Mouse (Mus musculus) G1E (cell line): ENCODE data around the gene Rnf151. TPM values are rescaled to one million over a fixed set of nuclear protein-coding genes. Genes with fewer than 3 reads are reported as not detected.

ENCODE experiments used
- ATAC-seq: 2 replicates; pipeline ENCODE4 v1.8.0; 2016; ENCODE audit warnings: mild to moderate bottlenecking; ENCODE audit not compliant: insufficient number of reproducible peaks, poor library complexity, low FRiP score, severe bottlenecking; ENCODE audit errors: extremely low read depth
- DNase-seq: peaks from one replicate; pipeline ENCODE4 v3.0.0; 2012; ENCODE audit warnings: low spot score
- H3K27me3 ChIP-seq: 2 replicates; pipeline ENCODE4 v1.6.1; 2012; ENCODE audit warnings: mild to moderate bottlenecking, low read length, inconsistent platforms; ENCODE audit not compliant: insufficient read depth
- H3K36me3 ChIP-seq: replicated peaks from 2 replicates; pipeline ENCODE3; 2012; ENCODE audit warnings: mild to moderate bottlenecking, inconsistent platforms
- H3K4me1 ChIP-seq: 2 replicates; pipeline ENCODE4 v1.6.1; 2012; ENCODE audit warnings: low read depth, low read length, inconsistent platforms, mixed read lengths; ENCODE audit not compliant: insufficient read depth
- H3K4me3 ChIP-seq: 2 replicates; pipeline ENCODE4 v1.5.1; 2012; ENCODE audit warnings: low read depth, mild to moderate bottlenecking, inconsistent platforms, low read length, moderate library complexity, mixed read lengths
- H3K9me3 ChIP-seq: replicated peaks from 2 replicates; pipeline ENCODE4 v1.6.1; 2012; ENCODE audit warnings: inconsistent platforms
- CTCF ChIP-seq: IDR thresholded peaks from 2 replicates; pipeline ENCODE4 v1.5.1; 2012; ENCODE audit warnings: low read depth, low read length, inconsistent platforms, mixed read lengths
- GATA1 ChIP-seq: IDR thresholded peaks from 2 replicates; pipeline ENCODE4 v1.6.1; 2012; ENCODE audit warnings: borderline replicate concordance, low read length, inconsistent platforms, mixed read lengths
- GATA2 ChIP-seq: IDR thresholded peaks from 2 replicates; pipeline ENCODE4 v1.6.1; 2012; ENCODE audit warnings: low read depth, low read length, inconsistent platforms, borderline replicate concordance
- POLR2AphosphoS5 ChIP-seq: IDR thresholded peaks from 2 replicates; pipeline ENCODE4 v1.6.1; 2012; ENCODE audit warnings: low read depth, low read length, inconsistent platforms; ENCODE audit not compliant: insufficient replicate concordance
- TAL1 ChIP-seq: conservative IDR thresholded peaks from 2 replicates; pipeline ENCODE4 v1.6.1; 2012; ENCODE audit warnings: low read depth, low read length, inconsistent platforms, mixed read lengths
- polyA plus RNA-seq: library from polyadenylated mRNA; stranded (reverse); fragments of >175 nt; gene quantifications from 2 replicates; pipeline ENCODE4 v1.2.3, GENCODE M21; 2012
- total RNA-seq, 2 experiments: library from RNA; stranded (forward) in 1 of 2; stranded (reverse) in 1 of 2; fragments of 200-1000 nt in 1 of 2; fragments of >200 nt in 1 of 2; fragmentation: Nextera tagmentation in 1 of 2; gene quantifications; 2 replicates each; pipeline ENCODE4 v1.2.3; 2014 to 2017

The Rnf151 gene
- total and polyA plus RNA-seq, 3 experiments: 0.13 TPM; not detected in 2

DNA sequence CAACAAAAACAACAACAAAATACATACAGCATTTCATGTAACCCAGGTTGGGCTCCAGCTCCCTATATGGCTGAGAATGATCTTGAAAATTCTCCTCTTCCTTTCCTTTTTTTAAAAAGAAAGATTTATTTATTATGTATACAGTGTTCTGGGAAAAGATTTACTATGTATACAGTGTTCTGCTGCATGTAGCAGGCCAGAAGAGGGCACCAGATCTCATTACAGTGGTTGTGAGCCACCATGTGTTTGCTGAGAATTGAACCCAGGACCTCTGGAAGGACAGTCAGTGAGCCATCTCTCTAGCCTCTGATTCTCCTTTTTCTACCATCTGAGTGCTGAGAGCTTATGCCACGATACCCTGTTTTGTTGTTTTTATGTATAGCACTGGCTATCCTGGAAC lies 16.6 kb upstream of the Rnf151 start:
- Histone ChIP-seq H3K4me1 (peaks cover 35% of the 10 kb centered on the region), H3K4me3 (no peak overlapping the region), H3K36me3 (peaks cover 20% of the 10 kb centered on the region), H3K27me3 (peaks cover 12% of the 10 kb centered on the region; the same call in 1 of the 2 replicates), H3K9me3 (no peaks in the 10 kb centered on the region)
- no peak for DNase-seq
- TF ChIP-seq CTCF: no peak
- TF ChIP-seq TAL1: no peak
- TF ChIP-seq POLR2AphosphoS5: no peak
- TF ChIP-seq GATA2: no peak
- TF ChIP-seq GATA1: no peak
- no peak for ATAC-seq

DNA sequence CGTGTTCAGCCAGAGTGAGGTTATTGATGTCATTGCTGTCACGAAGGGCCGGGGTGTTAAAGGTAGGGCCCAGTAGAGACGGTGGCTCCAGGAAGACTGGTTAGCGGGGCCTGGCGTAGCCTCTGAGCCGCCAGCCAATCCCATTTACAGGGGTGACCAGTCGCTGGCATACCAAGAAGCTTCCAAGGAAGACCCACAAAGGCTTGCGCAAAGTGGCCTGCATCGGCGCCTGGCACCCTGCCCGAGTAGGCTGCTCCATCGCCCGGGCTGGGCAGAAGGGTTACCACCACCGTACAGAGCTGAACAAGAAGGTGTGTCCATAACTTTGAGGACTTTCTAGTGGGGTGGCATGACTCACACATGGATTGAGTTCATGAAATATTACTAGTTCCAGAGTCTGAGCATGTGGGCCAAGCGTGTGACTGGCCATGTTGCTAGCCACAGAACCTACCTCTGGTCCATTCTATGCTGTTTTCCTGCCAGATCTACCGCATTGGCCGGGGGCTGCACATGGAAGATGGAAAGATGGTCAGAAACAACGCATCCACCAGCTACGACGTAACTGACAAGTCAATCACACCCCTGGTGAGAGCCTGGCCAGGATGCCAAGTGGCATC lies 15.7 kb upstream of the Rnf151 start:
- peaks cover 13% of the 10 kb centered on the region for H3K27me3 ChIP-seq
- H3K4me1 ChIP-seq: peaks cover 32% of the 10 kb centered on the region
- no peak overlapping the region for H3K4me3 ChIP-seq
- no peak for ATAC-seq
- no peak for DNase-seq
- peaks cover 15% of the 10 kb centered on the region for H3K36me3 ChIP-seq
- TF ChIP-seq POLR2AphosphoS5 (no peak), GATA2 (no peak), TAL1 (no peak), CTCF (no peak), GATA1 (no peak)
- H3K9me3 ChIP-seq: no peaks in the 10 kb centered on the region

DNA sequence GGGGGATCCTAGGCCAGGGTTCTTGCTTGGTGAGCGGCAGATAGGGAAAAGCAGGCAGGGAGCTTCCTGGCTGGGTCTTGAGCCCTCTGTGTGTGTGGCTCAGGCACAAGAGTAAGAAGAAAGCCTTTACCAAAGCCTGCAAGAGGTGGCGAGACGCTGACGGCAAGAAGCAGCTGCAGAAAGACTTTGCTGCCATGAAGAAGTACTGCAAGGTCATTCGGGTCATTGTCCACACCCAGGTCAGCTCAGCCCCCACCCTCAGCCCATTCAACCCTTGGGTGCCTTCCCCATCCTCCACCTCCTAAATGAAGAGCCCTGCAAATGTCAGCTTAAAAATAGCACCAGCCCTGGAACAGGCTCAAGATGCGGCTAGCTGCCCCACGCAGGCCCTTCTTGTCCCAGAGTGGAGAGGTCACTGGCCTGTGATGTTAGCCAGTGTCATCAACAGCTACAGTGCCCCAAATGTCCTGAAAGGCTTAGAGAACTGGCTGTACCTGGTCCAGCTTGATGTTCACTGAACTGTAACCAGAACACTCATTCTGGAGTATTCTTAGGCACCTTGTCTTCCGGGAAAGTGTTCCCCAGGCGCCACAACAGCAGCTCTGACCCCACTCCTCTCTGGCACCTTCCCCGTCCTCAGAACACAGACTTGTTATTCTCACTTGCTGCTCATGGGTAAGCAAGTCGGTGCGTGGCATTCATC lies 14.5 kb upstream of the Rnf151 start:
- Histone ChIP-seq H3K27me3 (peaks cover 25% of the 10 kb centered on the region), H3K4me3 (no peak overlapping the region), H3K4me1 (peaks cover 24% of the 10 kb centered on the region), H3K9me3 (no peaks in the 10 kb centered on the region), H3K36me3 (peaks cover 12% of the 10 kb centered on the region)
- no peak for TF ChIP-seq GATA2
- no peak for TF ChIP-seq GATA1
- TF ChIP-seq POLR2AphosphoS5: no peak
- no peak for TF ChIP-seq TAL1
- TF ChIP-seq CTCF: no peak
- DNase-seq (no peak), ATAC-seq (no peak)

DNA sequence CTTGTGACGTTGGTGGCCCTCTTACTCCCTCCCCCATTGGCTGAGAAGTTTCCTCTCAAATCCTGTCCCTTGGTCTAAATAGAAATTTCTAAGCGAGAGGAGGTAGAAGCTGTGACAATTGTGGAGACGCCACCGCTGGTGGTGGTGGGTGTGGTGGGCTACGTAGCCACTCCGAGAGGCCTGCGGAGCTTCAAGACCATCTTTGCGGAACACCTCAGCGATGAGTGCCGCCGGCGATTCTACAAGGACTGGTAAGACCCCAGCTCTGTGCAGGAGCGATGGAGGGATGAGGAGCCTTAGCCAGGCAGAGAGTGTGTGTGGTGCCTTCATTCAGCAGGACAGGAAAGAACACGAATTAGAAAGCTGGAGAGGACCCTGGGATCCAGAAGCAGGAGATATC lies 12.9 kb upstream of the Rnf151 start:
- no peak for TF ChIP-seq CTCF
- TF ChIP-seq GATA1: no peak
- no peak for TF ChIP-seq POLR2AphosphoS5
- no peak for TF ChIP-seq GATA2
- TF ChIP-seq TAL1: no peak

DNA sequence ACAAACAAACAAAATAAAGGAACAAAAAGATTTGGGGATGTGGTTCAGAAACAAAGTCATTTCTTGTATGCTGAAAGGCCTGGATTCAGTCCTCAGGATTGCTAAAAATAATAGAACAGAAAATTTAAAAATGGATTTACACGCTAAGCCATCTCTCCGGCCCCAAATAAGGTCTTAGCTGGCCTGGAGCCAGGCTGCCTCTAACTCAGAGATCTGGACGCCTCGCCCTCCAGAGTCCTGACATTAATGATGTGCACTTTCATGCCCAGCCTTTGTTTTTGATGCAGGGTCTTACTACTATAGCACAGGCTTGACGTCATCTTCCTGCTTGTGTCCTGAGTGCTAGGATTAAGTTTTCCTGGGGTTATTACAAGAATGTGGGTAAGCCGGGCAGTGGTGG lies 11.2 kb upstream of the Rnf151 start:
- Histone ChIP-seq H3K4me1 (peaks cover 13% of the 10 kb centered on the region), H3K36me3 (peaks cover 9% of the 10 kb centered on the region), H3K27me3 (peaks cover 27% of the 10 kb centered on the region), H3K4me3 (no peak overlapping the region), H3K9me3 (no peaks in the 10 kb centered on the region)
- ATAC-seq: no peak
- TF ChIP-seq GATA1: no peak
- no peak for TF ChIP-seq CTCF
- TF ChIP-seq TAL1: no peak
- TF ChIP-seq GATA2: no peak
- TF ChIP-seq POLR2AphosphoS5: no peak
- DNase-seq: no peak

More for the DNA sequence above, 12.9 kb upstream of the Rnf151 start:
- Histone ChIP-seq H3K4me3 (no peak overlapping the region), H3K27me3 (peaks cover 27% of the 10 kb centered on the region), H3K4me1 (peaks cover 18% of the 10 kb centered on the region), H3K9me3 (no peaks in the 10 kb centered on the region), H3K36me3 (peaks cover 12% of the 10 kb centered on the region)
- DNase-seq (no peak), ATAC-seq (no peak)

DNA sequence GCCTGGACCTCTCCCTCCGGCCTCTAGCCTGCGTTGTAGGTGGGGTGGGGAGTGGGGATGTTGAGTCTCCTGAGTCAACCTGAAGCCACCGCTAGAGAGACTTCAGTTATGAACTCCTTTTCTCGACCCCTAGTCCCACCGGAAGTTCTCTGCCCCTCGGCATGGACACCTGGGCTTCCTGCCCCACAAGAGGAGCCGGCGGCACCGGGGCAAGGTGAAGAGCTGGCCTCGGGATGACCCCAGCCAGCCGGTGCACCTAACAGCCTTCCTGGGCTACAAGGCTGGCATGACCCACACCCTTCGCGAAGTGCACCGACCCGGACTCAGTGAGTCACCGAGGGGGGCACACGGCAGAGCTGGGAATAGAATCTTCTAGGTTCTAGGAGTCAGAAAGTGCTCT lies 10.3 kb upstream of the Rnf151 start:
- Histone ChIP-seq H3K27me3 (peaks cover 24% of the 10 kb centered on the region), H3K4me1 (peaks cover 17% of the 10 kb centered on the region), H3K36me3 (peaks cover under 1% of the 10 kb centered on the region), H3K4me3 (no peak overlapping the region), H3K9me3 (no peaks in the 10 kb centered on the region)
- DNase-seq (no peak), ATAC-seq (no peak)
- TF ChIP-seq CTCF (no peak), POLR2AphosphoS5 (no peak), GATA1 (no peak), TAL1 (no peak), GATA2 (no peak)
